Mouse (Mus musculus) heart, adult 2 months (tissue): ENCODE results near the gene Ugp2.

Source experiments
- CTCF ChIP-seq: fragments of 200-600 bp; IDR thresholded peaks from 2 replicates; pipeline ENCODE4 v1.8.1; 2022; ENCODE audit warnings: antibody characterized with exemption, mild to moderate bottlenecking, moderate library complexity
- EP300 ChIP-seq: fragments of 200-500 bp; IDR thresholded peaks from 2 replicates; pipeline ENCODE4 v1.6.1; 2011; ENCODE audit warnings: low read depth, low read length, control low read depth; ENCODE audit not compliant: insufficient read depth

DNA sequence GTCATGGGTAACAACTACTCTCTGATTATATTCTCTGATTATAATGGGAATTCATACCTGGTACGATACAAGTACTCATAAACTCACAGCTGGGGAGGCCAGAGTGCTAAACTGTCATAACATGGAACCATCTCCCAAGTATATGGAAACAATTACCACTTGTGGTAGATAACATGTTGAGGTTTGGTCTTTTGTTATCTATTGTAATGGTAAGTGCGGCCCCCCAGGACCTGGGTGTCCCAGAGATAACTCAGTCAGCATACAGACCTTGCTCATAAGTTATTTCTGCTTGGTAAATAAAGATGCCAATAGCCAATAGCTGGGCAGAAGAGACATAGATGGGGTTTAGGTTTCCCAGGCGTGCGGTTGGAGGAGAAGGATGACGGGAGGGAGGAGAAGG is 27.5 kb downstream of the Ugp2 start:
- TF ChIP-seq CTCF (no peak), EP300 (no peak)
